Mouse (Mus musculus): ENCODE results near the gene Dyrk2.

GRCm38 (mm10) chr10:118852554-118852953 is 17.5 kb downstream of the Dyrk2 start:
- TF ChIP-seq CTCF (IDR thresholded peaks at IDR 0.05) (no peak), EP300 (IDR thresholded peaks at IDR 0.05) (no peak)

All from lung, postnatal 0 days (tissue).